Mouse (Mus musculus): ENCODE data around the gene Gm21822.
"Not testable (repeated sequence)": the region's sequence is repeated elsewhere in the genome, so short reads cannot be mapped to it uniquely, and the experiment has no call there.

Gm21822 gene

GRCm38 (mm10) chrY:18654182-18654581 is at the start of gene Gm21822:
TSS of gene Gm21822 (plus strand) at chrY:18654482.
- DNase-seq (ENCODE audit: low read depth, low spot score): not testable (repeated sequence)

Measured in telencephalon, adult 2 months (tissue).